Mouse (Mus musculus): ENCODE data around the gene Krtap21-1. TPM values are rescaled to one million over a fixed set of nuclear protein-coding genes. Genes with fewer than 3 reads are reported as not detected.

The Krtap21-1 gene
- not detected in 2 replicates for polyA plus RNA-seq (2015; fragmentation: Nextera tagmentation; extraction: Ambion mirVana)

DNA sequence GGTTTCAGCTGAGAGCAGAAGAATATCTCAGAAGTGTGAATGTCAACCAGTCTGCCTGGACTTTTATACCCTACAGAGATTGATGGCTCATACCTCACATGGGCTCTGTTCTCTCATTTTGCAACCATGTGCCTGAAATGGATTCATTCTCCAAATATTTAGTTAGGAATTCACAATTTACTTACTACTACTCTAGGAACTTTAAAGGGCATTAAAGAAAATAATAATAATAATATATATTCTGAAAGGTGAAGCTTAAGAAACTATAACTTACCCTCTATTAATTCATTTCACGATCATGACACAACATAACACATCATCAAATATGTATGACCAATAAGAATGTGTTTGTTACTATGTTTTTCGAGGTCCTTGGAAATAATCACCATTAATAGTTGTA is at the start of gene Krtap21-1:
Krtap21-1 (minus strand) TSS at position 101 of the 400 bp plus-strand sequence.
- Histone ChIP-seq H3K27me3 (no peaks in the 10 kb centered on the region), H3K27ac (replicated peaks) (no peak within 1 kb of the TSS), H3K4me3 (no peak within 1 kb of the TSS), H3K4me2 (no peak within 1 kb of the TSS), H3K36me3 (no peaks in the 10 kb centered on the region), H3K4me1 (replicated peaks) (no peaks in the 10 kb centered on the region), H3K9me3 (no peaks in the 10 kb centered on the region), H3K9ac (no peak within 1 kb of the TSS)
- no peak for ATAC-seq (ENCODE audit: low FRiP score, low read depth)
- WGBS, result 85% methylated on average over 2 of the region's 2 CpGs

DNA sequence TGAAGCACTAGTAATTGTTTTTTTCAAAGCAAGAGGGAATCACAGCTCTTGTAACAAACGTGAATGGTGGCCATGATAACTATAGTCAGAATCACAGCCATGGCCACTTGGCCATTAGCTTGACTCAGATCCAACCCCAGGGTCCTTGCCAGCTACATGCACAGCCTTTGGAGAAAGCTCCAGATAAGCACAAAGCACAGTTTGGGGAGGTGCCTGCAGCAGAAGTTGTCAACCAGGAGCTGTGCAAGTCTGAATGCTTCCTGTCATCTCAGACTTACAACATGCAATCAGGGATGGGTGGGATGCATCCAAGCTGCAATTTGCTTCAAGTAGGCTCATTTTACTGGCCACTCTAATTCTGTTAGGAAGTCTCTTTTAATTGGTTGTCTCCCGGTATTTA is 25.9 kb upstream of the Krtap21-1 start:
- WGBS, result 82% methylated on average over 2 of the region's 2 CpGs
- ATAC-seq (ENCODE audit: low FRiP score, low read depth), result no peak

DNA sequence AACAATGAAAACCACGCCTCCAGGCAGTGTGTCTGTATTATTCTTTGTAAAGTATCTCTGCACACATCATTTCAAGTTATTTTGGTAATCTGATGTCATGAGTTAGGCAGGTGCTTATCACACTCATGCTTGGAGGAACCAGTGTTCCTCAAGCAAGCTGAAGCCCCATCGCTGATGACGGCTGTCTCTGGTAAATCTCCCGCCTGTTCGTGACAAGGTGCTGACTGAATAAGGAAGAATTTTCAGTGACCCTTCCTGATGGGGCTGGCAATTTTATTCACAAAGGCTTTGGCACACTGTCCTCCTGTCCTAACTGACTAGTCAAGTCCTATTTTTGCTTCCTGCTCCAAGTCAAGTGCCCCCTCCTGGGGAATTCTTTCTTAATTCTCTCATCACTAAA is 21.6 kb upstream of the Krtap21-1 start:
- no peaks in the 10 kb centered on the region for H3K9me3 ChIP-seq
- H3K27me3 ChIP-seq, result no peaks in the 10 kb centered on the region
- no peak overlapping the region for H3K4me2 ChIP-seq
- ATAC-seq (ENCODE audit: low FRiP score, low read depth), result no peak
- no peak overlapping the region for H3K27ac ChIP-seq (replicated peaks)
- WGBS, result 92% methylated on average over 5 of the region's 5 CpGs
- no peaks in the 10 kb centered on the region for H3K36me3 ChIP-seq
- H3K4me1 ChIP-seq (replicated peaks), result no peaks in the 10 kb centered on the region
- no peak overlapping the region for H3K4me3 ChIP-seq
- no peak overlapping the region for H3K9ac ChIP-seq

More for the DNA sequence above, 25.9 kb upstream of the Krtap21-1 start:
- H3K4me3 ChIP-seq, result no peak overlapping the region
- no peaks in the 10 kb centered on the region for H3K36me3 ChIP-seq
- H3K27me3 ChIP-seq, result no peaks in the 10 kb centered on the region
- no peak overlapping the region for H3K27ac ChIP-seq (replicated peaks)
- no peaks in the 10 kb centered on the region for H3K4me1 ChIP-seq (replicated peaks)
- H3K9ac ChIP-seq, result no peak overlapping the region
- no peak overlapping the region for H3K4me2 ChIP-seq
- no peaks in the 10 kb centered on the region for H3K9me3 ChIP-seq

DNA sequence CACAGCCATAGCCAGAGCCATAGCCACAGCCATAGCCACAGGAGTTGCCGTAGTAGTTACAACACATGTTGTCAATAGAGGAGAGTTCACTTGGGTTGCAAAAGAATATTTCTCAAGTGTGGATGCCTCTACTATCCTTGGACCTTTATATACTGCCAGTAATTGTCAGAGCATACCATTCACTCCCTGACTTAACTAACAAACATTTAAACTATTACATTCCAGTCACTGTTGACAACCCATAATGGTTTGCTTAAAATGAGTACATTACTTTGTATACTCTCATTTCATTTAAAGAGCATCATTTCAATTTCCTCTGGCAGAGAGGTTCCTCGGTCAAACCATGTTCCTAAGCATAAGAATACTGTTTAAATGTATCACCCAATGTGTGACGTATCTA is 16.3 kb upstream of the Krtap21-1 start, which contains the start of gene Krtap6-2:
Krtap6-2 (minus strand) TSS at position 101 of the 400 bp plus-strand sequence.
- H3K27ac ChIP-seq (replicated peaks), result no peak within 1 kb of the TSS
- H3K4me3 ChIP-seq, result no peak within 1 kb of the TSS
- H3K9ac ChIP-seq, result no peak within 1 kb of the TSS
- H3K9me3 ChIP-seq, result no peaks in the 10 kb centered on the region
- ATAC-seq (ENCODE audit: low FRiP score, low read depth), result no peak
- no peak within 1 kb of the TSS for H3K4me2 ChIP-seq
- H3K4me1 ChIP-seq (replicated peaks), result no peaks in the 10 kb centered on the region
- no peaks in the 10 kb centered on the region for H3K36me3 ChIP-seq
- 89% methylated on average over 3 of the region's 3 CpGs for WGBS
- no peaks in the 10 kb centered on the region for H3K27me3 ChIP-seq

DNA sequence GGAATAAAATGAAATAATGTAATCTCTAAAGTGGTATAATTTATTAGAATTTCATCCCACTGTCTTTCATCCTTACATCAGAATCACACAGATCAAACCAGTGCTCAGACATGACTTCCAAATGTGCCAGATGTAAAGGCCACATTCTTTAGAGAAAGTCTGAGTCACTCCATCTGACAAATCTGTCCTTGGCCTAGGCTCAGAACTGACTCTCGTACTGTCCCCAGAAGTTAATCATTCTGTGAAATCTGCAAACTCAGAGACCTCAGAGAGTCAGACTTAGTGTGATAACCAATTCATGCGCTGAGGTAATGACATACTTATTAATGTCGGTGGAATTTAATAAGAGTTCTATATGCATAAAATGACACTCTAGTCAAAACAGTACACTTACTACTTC is 12.6 kb upstream of the Krtap21-1 start:
- Histone ChIP-seq H3K27ac (replicated peaks) (no peak overlapping the region), H3K9me3 (no peaks in the 10 kb centered on the region), H3K4me3 (no peak overlapping the region), H3K27me3 (no peaks in the 10 kb centered on the region), H3K4me1 (replicated peaks) (no peaks in the 10 kb centered on the region), H3K9ac (no peak overlapping the region), H3K36me3 (no peaks in the 10 kb centered on the region), H3K4me2 (no peak overlapping the region)
- ATAC-seq (ENCODE audit: low FRiP score, low read depth), result no peak
- 84% methylated on average over 3 of the region's 3 CpGs for WGBS

DNA sequence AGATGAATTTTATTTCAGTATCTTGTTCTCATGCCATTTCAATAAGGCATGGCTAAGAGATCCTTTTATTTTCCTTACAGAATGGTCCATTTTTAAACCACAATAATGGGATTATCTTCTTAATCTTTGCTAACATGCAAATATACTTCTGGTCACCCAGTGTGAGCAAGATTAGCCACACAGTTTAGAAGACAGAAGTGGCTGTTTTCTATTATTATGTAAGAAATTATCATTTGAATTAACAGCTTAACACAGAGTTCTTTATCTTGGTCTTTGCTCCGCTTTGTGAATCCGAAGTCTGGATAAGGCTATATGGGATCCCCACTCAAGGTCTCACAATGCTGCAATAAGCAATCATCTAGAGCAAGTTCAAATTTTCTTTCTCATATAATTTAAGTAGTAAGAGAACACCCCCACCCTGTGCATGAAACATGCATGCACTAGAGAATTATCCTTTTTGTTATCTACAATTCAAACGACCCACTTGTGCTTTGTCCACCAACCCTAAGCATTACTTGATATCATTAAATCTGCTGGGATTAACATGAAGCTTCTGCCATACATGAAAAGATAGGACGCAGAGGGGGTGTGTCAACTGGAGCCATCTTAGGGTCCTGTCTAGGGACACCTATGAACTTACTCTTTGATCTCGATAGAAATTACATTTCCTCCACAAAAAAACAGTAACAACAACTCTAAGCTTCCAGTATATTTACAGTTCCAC is 6.8 kb upstream of the Krtap21-1 start:
- Histone ChIP-seq H3K9me3 (no peaks in the 10 kb centered on the region), H3K36me3 (no peaks in the 10 kb centered on the region), H3K4me2 (no peak overlapping the region), H3K27me3 (no peaks in the 10 kb centered on the region), H3K27ac (replicated peaks) (no peak overlapping the region), H3K4me3 (no peak overlapping the region), H3K4me1 (replicated peaks) (no peaks in the 10 kb centered on the region), H3K9ac (no peak overlapping the region)
- ATAC-seq (ENCODE audit: low FRiP score, low read depth), result no peak
- WGBS, result 73% methylated on average over 5 of the region's 5 CpGs

DNA sequence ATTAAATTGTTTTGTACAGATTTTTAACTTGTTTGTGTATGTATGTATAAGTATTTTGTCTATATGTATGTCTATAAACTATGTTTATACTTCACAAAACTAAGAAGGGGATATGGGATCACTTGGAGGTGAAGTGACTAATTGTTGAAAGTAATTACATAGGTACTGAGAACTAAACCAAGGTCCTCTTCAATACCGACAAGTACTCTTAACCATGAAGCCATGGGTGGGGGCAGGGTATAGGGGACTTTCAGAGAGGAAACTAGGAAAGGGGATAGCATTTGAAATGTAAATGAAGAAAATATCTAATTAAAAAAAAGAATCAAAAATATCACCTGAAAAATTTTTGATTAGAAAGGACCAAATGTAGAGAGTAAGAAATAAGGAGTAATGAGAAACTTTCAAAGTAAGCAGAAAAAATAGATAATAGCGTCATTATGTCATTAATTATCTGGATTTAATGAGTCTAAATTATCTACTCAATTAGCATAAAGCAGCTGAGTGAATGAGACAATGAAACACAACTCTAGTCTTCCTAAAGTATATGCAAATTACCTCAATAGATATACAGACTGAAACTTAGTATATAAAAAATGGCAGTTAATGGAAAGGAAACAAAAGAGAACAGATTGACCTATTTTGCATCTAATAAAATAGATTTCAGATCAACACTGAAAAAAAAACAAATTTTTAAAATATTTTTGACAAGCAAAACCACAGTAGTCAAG is 30.8 kb downstream of the Krtap21-1 start:
- no peaks in the 10 kb centered on the region for H3K4me1 ChIP-seq (replicated peaks)
- no peaks in the 10 kb centered on the region for H3K9me3 ChIP-seq
- no peak overlapping the region for H3K4me3 ChIP-seq
- no peak overlapping the region for H3K27ac ChIP-seq (replicated peaks)
- ATAC-seq (ENCODE audit: low FRiP score, low read depth), result no peak
- H3K4me2 ChIP-seq, result no peak overlapping the region
- no peak overlapping the region for H3K9ac ChIP-seq
- H3K27me3 ChIP-seq, result no peaks in the 10 kb centered on the region
- 72% methylated on average over 2 of the region's 2 CpGs for WGBS
- H3K36me3 ChIP-seq, result no peaks in the 10 kb centered on the region

Other genes with a start within 250 kb of the Krtap21-1 start
- not detected in 2 replicates for gene Gm9789, start 245.9 kb downstream of the Krtap21-1 start, polyA plus RNA-seq (2015; fragmentation: Nextera tagmentation; extraction: Ambion mirVana)
- not detected in 2 replicates for gene Gm7735, start 234.4 kb downstream of the Krtap21-1 start, polyA plus RNA-seq (2015; fragmentation: Nextera tagmentation; extraction: Ambion mirVana)
- gene 1110057P08Rik, start 229.1 kb downstream of the Krtap21-1 start, polyA plus RNA-seq (2015; fragmentation: Nextera tagmentation; extraction: Ambion mirVana), result not detected in 2 replicates
- not detected in 2 replicates for gene Krtap20-2, start 198.0 kb downstream of the Krtap21-1 start, polyA plus RNA-seq (2015; fragmentation: Nextera tagmentation; extraction: Ambion mirVana)
- gene Krtap6-2, start 16.2 kb upstream of the Krtap21-1 start, polyA plus RNA-seq (2015; fragmentation: Nextera tagmentation; extraction: Ambion mirVana), result not detected in 2 replicates
- not detected in 2 replicates for gene Krtap8-1, start 84.1 kb upstream of the Krtap21-1 start, polyA plus RNA-seq (2015; fragmentation: Nextera tagmentation; extraction: Ambion mirVana)
- gene Krtap7-1, start 104.5 kb upstream of the Krtap21-1 start, polyA plus RNA-seq (2015; fragmentation: Nextera tagmentation; extraction: Ambion mirVana), result not detected in 2 replicates
- gene Krtap11-1, start 167.3 kb upstream of the Krtap21-1 start, polyA plus RNA-seq (2015; fragmentation: Nextera tagmentation; extraction: Ambion mirVana), result not detected in 2 replicates

Data from hindbrain, embryonic 15.5 days (tissue).